In the genomic region with DNA sequence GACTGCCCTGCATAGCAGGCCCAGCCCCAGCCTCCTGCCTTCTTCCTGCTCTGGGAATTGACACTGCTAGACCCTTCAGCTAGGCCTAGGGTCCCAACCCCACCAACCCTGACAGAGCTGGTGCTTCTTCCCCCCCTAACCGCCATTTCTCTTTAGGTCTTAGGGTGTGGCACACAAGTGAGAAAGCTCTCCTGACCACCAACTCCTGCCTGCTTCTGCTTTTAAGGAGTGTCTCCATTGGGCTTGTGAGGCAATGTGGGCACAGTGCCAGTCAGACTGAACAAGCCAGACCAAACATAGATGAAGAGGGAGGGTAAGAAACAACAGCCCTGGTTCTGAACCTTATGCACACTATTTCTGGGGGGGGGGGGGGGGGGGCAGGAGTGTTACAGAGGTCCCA, we compare ENCODE assay signal across 7 mouse cellular contexts. TPM values are rescaled to one million over a fixed set of nuclear protein-coding genes. Genes with fewer than 3 reads are reported as not detected.
DNase-seq lines count a peak whose midpoint lies in the region; ATAC-seq and TF ChIP-seq lines count a peak whose summit lies in the region.

No protein-coding gene starts in this region.

- peaks cover 84% of the 10 kb centered on the region for H3K4me1 ChIP-seq in heart, embryonic 13.5 days
- peaks cover 60 to 66% of the 10 kb centered on the region in 2 experiments for H3K4me1 ChIP-seq in liver, embryonic 14.5 days (replicated peaks; ENCODE audit: control insufficient read depth in 2 of 2, insufficient read depth in 2 of 2, low read length in 1 of 2)
- H3K4me1 ChIP-seq in stomach, embryonic 14.5 days (ENCODE audit: control insufficient read depth, insufficient read depth, low read length): peaks cover 38% of the 10 kb centered on the region

- 30% methylated on average over 1 of the region's 1 CpGs for WGBS in heart, embryonic 13.5 days
- 18% methylated on average over 1 of the region's 1 CpGs for WGBS in liver, embryonic 14.5 days (ENCODE audit: insufficient replicate concordance)
- 81% methylated on average over 1 of the region's 1 CpGs for WGBS in stomach, embryonic 14.5 days

- no peak for TF ChIP-seq EP300 in liver, embryonic 14.5 days (IDR thresholded peaks at IDR 0.05; ENCODE audit: low read depth)

- H3K4me2 ChIP-seq in heart, embryonic 13.5 days: peak overlapping the region; percentile 74
- H3K4me2 ChIP-seq in liver, embryonic 14.5 days (ENCODE audit: low read depth): peak overlapping the region; percentile 95
- no peak overlapping the region for H3K4me2 ChIP-seq in stomach, embryonic 14.5 days (replicated peaks; ENCODE audit: low read depth, low read length)

- DNase-seq in urinary bladder, adult 18-20 months (ENCODE audit: low spot score in 2 of 2): peak; percentile 63 to 70
- no peak for DNase-seq in urinary bladder, postnatal 10 days (ENCODE audit: low spot score)
- DNase-seq in liver, embryonic 14.5 days (ENCODE audit: low read depth in 3 of 3, low spot score in 3 of 3): no peak
- DNase-seq in layer of hippocampus, adult 8-10 months (ENCODE audit: low spot score in 2 of 2): no peak

- TF ChIP-seq CTCF in liver, embryonic 14.5 days (IDR thresholded peaks at IDR 0.05; ENCODE audit: low read depth): no peak

- ATAC-seq in heart, embryonic 13.5 days (ENCODE audit: extremely low read depth, insufficient number of reproducible peaks, low FRiP score, low TSS enrichment): no peak
- no peak for ATAC-seq in liver, embryonic 14.5 days (ENCODE audit: insufficient read depth)
- no peak for ATAC-seq in stomach, embryonic 14.5 days (ENCODE audit: insufficient number of reproducible peaks, insufficient read depth, low FRiP score, low read depth)
- no peak for ATAC-seq in erythroid progenitor cell, adult 5-6 weeks (replicated peaks; ENCODE audit: low FRiP score, poor library complexity, severe bottlenecking)

- H3K36me3 ChIP-seq in heart, embryonic 13.5 days: peaks cover 28% of the 10 kb centered on the region
- H3K36me3 ChIP-seq in liver, embryonic 14.5 days (replicated peaks; ENCODE audit: control insufficient read depth, insufficient read depth, low read depth): peaks cover 45% of the 10 kb centered on the region
- no peaks in the 10 kb centered on the region for H3K36me3 ChIP-seq in stomach, embryonic 14.5 days (ENCODE audit: control insufficient read depth, insufficient read depth, low read length)

- H3K27ac ChIP-seq in heart, embryonic 13.5 days (replicated peaks): peak overlapping the region; percentile 99
- H3K27ac ChIP-seq in liver, embryonic 14.5 days: peak overlapping the region; percentile 100
- peak overlapping the region; percentile 10; the same call in 1 of the 2 replicates for H3K27ac ChIP-seq in stomach, embryonic 14.5 days (ENCODE audit: low read length)

- no peaks in the 10 kb centered on the region for H3K27me3 ChIP-seq in heart, embryonic 13.5 days (replicated peaks)
- H3K27me3 ChIP-seq in liver, embryonic 14.5 days (ENCODE audit: control insufficient read depth, insufficient read depth, low read length): no peaks in the 10 kb centered on the region
- no peaks in the 10 kb centered on the region for H3K27me3 ChIP-seq in stomach, embryonic 14.5 days (ENCODE audit: control insufficient read depth, insufficient read depth, low read length)

- no peaks in the 10 kb centered on the region for H3K9me3 ChIP-seq in heart, embryonic 13.5 days
- H3K9me3 ChIP-seq in liver, embryonic 14.5 days (ENCODE audit: control insufficient read depth, low read length): no peaks in the 10 kb centered on the region
- H3K9me3 ChIP-seq in stomach, embryonic 14.5 days (ENCODE audit: control insufficient read depth, low read depth, low read length): no peaks in the 10 kb centered on the region

- peak overlapping the region; percentile 52; the same call in 1 of the 2 replicates for H3K4me3 ChIP-seq in heart, embryonic 13.5 days
- peak overlapping the region; percentile 70 for H3K4me3 ChIP-seq in liver, embryonic 14.5 days (ENCODE audit: insufficient read depth in 1 of 2, low read depth in 2 of 2, low read length in 2 of 2)
- H3K4me3 ChIP-seq in stomach, embryonic 14.5 days (ENCODE audit: low read depth, low read length): no peak overlapping the region

- H3K9ac ChIP-seq in heart, embryonic 13.5 days: peak overlapping the region; percentile 76
- peak overlapping the region; percentile 90 for H3K9ac ChIP-seq in liver, embryonic 14.5 days (replicated peaks)
- no peak overlapping the region for H3K9ac ChIP-seq in stomach, embryonic 14.5 days (replicated peaks; ENCODE audit: low read depth, low read length)

RNA-seq across cellular contexts. Expression of a gene that starts 3.1 kb away (rescaled TPM):
- 20.0 and 24.2 TPM in 2 replicates for polyA plus RNA-seq in heart, embryonic 13.5 days (2015; fragmentation: Nextera tagmentation; extraction: Ambion mirVana)
- 20.6 and 25.1 TPM in 2 replicates for polyA plus RNA-seq in liver, embryonic 14.5 days (2012; rRNA removed)
- polyA plus RNA-seq in liver, embryonic 14.5 days (2014; fragmentation: Nextera tagmentation; extraction: Ambion mirVana): 45.3 and 48.8 TPM in 2 replicates
- polyA plus RNA-seq in stomach, embryonic 14.5 days (2014; fragmentation: Nextera tagmentation; extraction: Ambion mirVana): 2.1 TPM in 2 replicates
- under 1 TPM; 0.57 to 0.96 (median 0.66) TPM for total RNA-seq in layer of hippocampus, adult 8-10 months (2022)
- total RNA-seq in erythroid progenitor cell, adult 5-6 weeks (2015; ENCODE audit: low replicate concordance): 37.7 and 44.7 TPM in 2 replicates
- total RNA-seq in erythroid progenitor cell, adult 5-6 weeks (2017; ENCODE audit: low replicate concordance): 27.1 and 64.4 TPM in 2 replicates

RNA-seq across cellular contexts. Expression of a gene that starts 9.0 kb away (rescaled TPM):
- polyA plus RNA-seq in heart, embryonic 13.5 days (2015; fragmentation: Nextera tagmentation; extraction: Ambion mirVana): 1.4 TPM in 2 replicates
- polyA plus RNA-seq in liver, embryonic 14.5 days (2012; rRNA removed): 1.5 and 1.8 TPM in 2 replicates
- polyA plus RNA-seq in liver, embryonic 14.5 days (2014; fragmentation: Nextera tagmentation; extraction: Ambion mirVana): 2.0 and 2.2 TPM in 2 replicates
- 35.9 and 41.9 TPM in 2 replicates for polyA plus RNA-seq in stomach, embryonic 14.5 days (2014; fragmentation: Nextera tagmentation; extraction: Ambion mirVana)
- not detected for total RNA-seq in layer of hippocampus, adult 8-10 months (2022)
- total RNA-seq in erythroid progenitor cell, adult 5-6 weeks (2015; ENCODE audit: low replicate concordance): 4.3 and 15.1 TPM in 2 replicates
- 0.23 and 6.4 TPM in 2 replicates for total RNA-seq in erythroid progenitor cell, adult 5-6 weeks (2017; ENCODE audit: low replicate concordance)

RNA-seq across cellular contexts. Expression of a gene that starts 30.3 kb away (rescaled TPM):
- polyA plus RNA-seq in heart, embryonic 13.5 days (2015; fragmentation: Nextera tagmentation; extraction: Ambion mirVana): 23.3 and 24.8 TPM in 2 replicates
- 8.7 and 22.6 TPM in 2 replicates for polyA plus RNA-seq in liver, embryonic 14.5 days (2012; rRNA removed)
- polyA plus RNA-seq in liver, embryonic 14.5 days (2014; fragmentation: Nextera tagmentation; extraction: Ambion mirVana): 20.0 and 21.2 TPM in 2 replicates
- 35.8 and 43.6 TPM in 2 replicates for polyA plus RNA-seq in stomach, embryonic 14.5 days (2014; fragmentation: Nextera tagmentation; extraction: Ambion mirVana)
- 10 to 100 TPM; 39.7 to 60.3 (median 44.3) TPM for total RNA-seq in layer of hippocampus, adult 8-10 months (2022)
- total RNA-seq in erythroid progenitor cell, adult 5-6 weeks (2015; ENCODE audit: low replicate concordance): 16.6 and 17.6 TPM in 2 replicates
- 224 and 296 TPM in 2 replicates for total RNA-seq in erythroid progenitor cell, adult 5-6 weeks (2017; ENCODE audit: low replicate concordance)

RNA-seq across cellular contexts. Expression of a gene that starts 30.4 kb away (rescaled TPM):
- 11.6 and 12.7 TPM in 2 replicates for polyA plus RNA-seq in heart, embryonic 13.5 days (2015; fragmentation: Nextera tagmentation; extraction: Ambion mirVana)
- polyA plus RNA-seq in liver, embryonic 14.5 days (2012; rRNA removed): 6.7 and 7.3 TPM in 2 replicates
- polyA plus RNA-seq in liver, embryonic 14.5 days (2014; fragmentation: Nextera tagmentation; extraction: Ambion mirVana): 6.1 and 6.5 TPM in 2 replicates
- 19.6 and 20.2 TPM in 2 replicates for polyA plus RNA-seq in stomach, embryonic 14.5 days (2014; fragmentation: Nextera tagmentation; extraction: Ambion mirVana)
- 10 to 100 TPM; 27.4 to 32.5 (median 30.3) TPM for total RNA-seq in layer of hippocampus, adult 8-10 months (2022)
- total RNA-seq in erythroid progenitor cell, adult 5-6 weeks (2015; ENCODE audit: low replicate concordance): 16.3 and 17.7 TPM in 2 replicates
- 13.8 and 33.5 TPM in 2 replicates for total RNA-seq in erythroid progenitor cell, adult 5-6 weeks (2017; ENCODE audit: low replicate concordance)

RNA-seq across cellular contexts. Expression of a gene that starts 44.6 kb away (rescaled TPM):
- 0.17 and 0.27 TPM in 2 replicates for polyA plus RNA-seq in heart, embryonic 13.5 days (2015; fragmentation: Nextera tagmentation; extraction: Ambion mirVana)
- polyA plus RNA-seq in liver, embryonic 14.5 days (2012; rRNA removed): 0.36 and 0.42 TPM in 2 replicates
- polyA plus RNA-seq in liver, embryonic 14.5 days (2014; fragmentation: Nextera tagmentation; extraction: Ambion mirVana): 0.09 and 0.29 TPM in 2 replicates
- polyA plus RNA-seq in stomach, embryonic 14.5 days (2014; fragmentation: Nextera tagmentation; extraction: Ambion mirVana): 3.1 and 5.9 TPM in 2 replicates
- 1 to 10 TPM in 1 of 4 experiments, under 1 TPM in 3; 0.11 to 1.2 (median 0.56) TPM for total RNA-seq in layer of hippocampus, adult 8-10 months (2022)
- total RNA-seq in erythroid progenitor cell, adult 5-6 weeks (2015; ENCODE audit: low replicate concordance): not detected in 2 replicates
- total RNA-seq in erythroid progenitor cell, adult 5-6 weeks (2017; ENCODE audit: low replicate concordance): not detected in 2 replicates

Comparison
In these comparisons a context has a peak if more than half of its experiments do, and no peak if none do; other contexts are left out.
1. DNase-seq: peak in urinary bladder, adult 18-20 months (2 of 2); none in urinary bladder, postnatal 10 days (single experiment), liver, embryonic 14.5 days (0 of 3) and layer of hippocampus, adult 8-10 months (0 of 2).
2. H3K27ac ChIP-seq: peak in every context shown above with its lines; median percentile 100 in liver, embryonic 14.5 days; 99 in heart, embryonic 13.5 days; 10 in stomach, embryonic 14.5 days.
3. RNA of a gene that starts 9.0 kb away (polyA plus RNA-seq): 35.9 to 41.9 TPM in stomach, embryonic 14.5 days; 1.5 to 2.2 TPM in liver, embryonic 14.5 days and 1.4 TPM in heart, embryonic 13.5 days; every median in the first group is over 10 times any median in the second.